19 mouse cellular contexts compared by ENCODE assay signal in genomic region chr17:61768361-61768760, GRCm38 (mm10).
DNase-seq lines count a peak whose midpoint lies in the region; ATAC-seq and TF ChIP-seq lines count a peak whose summit lies in the region.
"Had no signal": no experiment of that assay in that cellular context is flagged by ENCODE, and none has a peak within 500 bp of the region (broad histone marks: within the 10 kb centered on the region; RNA-seq: fewer than 3 reads in every experiment).

No protein-coding gene starts in this region.

- no peak for TF ChIP-seq EP300 in stomach, postnatal 0 days (optimal IDR thresholded peaks at IDR 0.05)

- H3K4me1 ChIP-seq in intestine, postnatal 0 days (replicated peaks; ENCODE audit: control insufficient read depth, insufficient read depth, low read length): no peaks in the 10 kb centered on the region
- H3K4me1 ChIP-seq in stomach, postnatal 0 days (replicated peaks; ENCODE audit: control insufficient read depth, insufficient read depth): no peaks in the 10 kb centered on the region
- H3K4me1 ChIP-seq: embryonic facial prominence, embryonic 15.5 days; heart, embryonic 13.5 days; hindbrain, embryonic 15.5 days had no signal

- DNase-seq in adrenal gland, adult (ENCODE audit: inconsistent age in 2 of 2, low spot score in 1 of 2): peak; percentile 20 to 75
- no peak for DNase-seq in adrenal gland, postnatal 4 days (ENCODE audit: low spot score in 2 of 2)
- peak; percentile 9 for DNase-seq in 416B (ENCODE audit: low read depth)
- DNase-seq in adrenal gland, postnatal 36 days: peak; percentile 25 to 44
- DNase-seq in embryo, embryonic 9.5 days (ENCODE audit: extremely low spot score): peak; percentile 19
- DNase-seq in stomach, postnatal 0 days (ENCODE audit: low spot score): no peak
- DNase-seq: cerebellum, adult 11 months; cerebellum, adult 8-10 months; cerebellum, postnatal 14 days; gastrocnemius, adult 2 months; gastrocnemius, postnatal 25 days; heart, postnatal 36 days had no signal

- no peaks in the 10 kb centered on the region for H3K36me3 ChIP-seq in intestine, postnatal 0 days (ENCODE audit: control insufficient read depth, insufficient read depth)
- H3K36me3 ChIP-seq in stomach, postnatal 0 days (ENCODE audit: control insufficient read depth, insufficient read depth, low read length): no peaks in the 10 kb centered on the region
- H3K36me3 ChIP-seq: embryonic facial prominence, embryonic 15.5 days; forebrain, embryonic 10.5 days; heart, embryonic 13.5 days; hindbrain, embryonic 15.5 days had no signal

- H3K27ac ChIP-seq in intestine, postnatal 0 days (ENCODE audit: low read depth, low read length): no peak overlapping the region
- no peak overlapping the region for H3K27ac ChIP-seq in stomach, postnatal 0 days (replicated peaks)
- H3K27ac ChIP-seq: embryonic facial prominence, embryonic 15.5 days; forebrain, embryonic 10.5 days; gastrocnemius, adult 2 months; heart, embryonic 13.5 days; hindbrain, embryonic 15.5 days had no signal

- ATAC-seq in intestine, postnatal 0 days: no peak
- no peak for ATAC-seq in stomach, postnatal 0 days (ENCODE audit: low FRiP score, low TSS enrichment)
- ATAC-seq: forebrain, embryonic 14.5 days had no signal

- no peak overlapping the region for H3K9ac ChIP-seq in intestine, postnatal 0 days (ENCODE audit: low read depth, low read length)
- H3K9ac ChIP-seq in stomach, postnatal 0 days (ENCODE audit: low read length): no peak overlapping the region
- H3K9ac ChIP-seq: embryonic facial prominence, embryonic 15.5 days; heart, embryonic 13.5 days; hindbrain, embryonic 15.5 days had no signal

- H3K27me3 ChIP-seq in intestine, postnatal 0 days (replicated peaks; ENCODE audit: control insufficient read depth, insufficient read depth, low read length): no peaks in the 10 kb centered on the region
- H3K27me3 ChIP-seq in stomach, postnatal 0 days (ENCODE audit: control insufficient read depth, insufficient read depth, low read length): no peaks in the 10 kb centered on the region
- H3K27me3 ChIP-seq: embryonic facial prominence, embryonic 15.5 days; heart, embryonic 13.5 days; hindbrain, embryonic 15.5 days had no signal

- no peak overlapping the region for H3K4me3 ChIP-seq in intestine, postnatal 0 days (ENCODE audit: low read depth, low read length)
- H3K4me3 ChIP-seq in stomach, postnatal 0 days (ENCODE audit: low read depth, low read length): no peak overlapping the region
- H3K4me3 ChIP-seq: embryonic facial prominence, embryonic 15.5 days; erythroblast, embryonic 14.5 days; forebrain, embryonic 10.5 days; gastrocnemius, adult 2 months; heart, embryonic 13.5 days; hindbrain, embryonic 15.5 days had no signal

- no peak overlapping the region for H3K4me2 ChIP-seq in intestine, postnatal 0 days (replicated peaks; ENCODE audit: low read depth)
- H3K4me2 ChIP-seq in stomach, postnatal 0 days (replicated peaks; ENCODE audit: low read depth): no peak overlapping the region
- H3K4me2 ChIP-seq: embryonic facial prominence, embryonic 15.5 days; heart, embryonic 13.5 days; hindbrain, embryonic 15.5 days had no signal

- no peaks in the 10 kb centered on the region for H3K9me3 ChIP-seq in intestine, postnatal 0 days (ENCODE audit: control insufficient read depth)
- H3K9me3 ChIP-seq in stomach, postnatal 0 days (ENCODE audit: control insufficient read depth, low read length): no peaks in the 10 kb centered on the region
- H3K9me3 ChIP-seq: embryonic facial prominence, embryonic 15.5 days; forebrain, embryonic 10.5 days; heart, embryonic 13.5 days; hindbrain, embryonic 15.5 days had no signal

- TF ChIP-seq CTCF in intestine, postnatal 0 days (IDR thresholded peaks at IDR 0.05; ENCODE audit: low read depth): no peak
- TF ChIP-seq CTCF in stomach, postnatal 0 days (IDR thresholded peaks at IDR 0.05; ENCODE audit: low read depth): no peak

Comparison
In these comparisons a context has a peak if more than half of its experiments do, and no peak if none do; other contexts are left out.
1. DNase-seq: peak in adrenal gland, adult (2 of 2), 416B (single experiment), adrenal gland, postnatal 36 days (2 of 2) and embryo, embryonic 9.5 days (single experiment); none in adrenal gland, postnatal 4 days (0 of 2) and stomach, postnatal 0 days (single experiment).